Mouse (Mus musculus) limb, embryonic 14.5 days (tissue): ENCODE results near the gene Atp1a3. TPM values are rescaled to one million over a fixed set of nuclear protein-coding genes. Genes with fewer than 3 reads are reported as not detected.
A peak's percentile ranks its signal among the peaks of the same experiment; 100 is the strongest.

Experiments used
- ATAC-seq: fragments of 200-750 bp; cut with Nextera tagmentation; 2 replicates; pipeline ENCODE4 v1.8.0; 2017; ENCODE audit warnings: low read depth, moderate number of reproducible peaks, moderate TSS enrichment; ENCODE audit not compliant: low FRiP score
- DNase-seq: peaks from one replicate; pipeline ENCODE4 v3.0.0-alpha.2; 2015; ENCODE audit warnings: low spot score
- H3K27ac ChIP-seq: fragments of 300-500 bp; sonication (generic); replicated peaks from 2 replicates; pipeline ENCODE4 v1.5.1; 2014; ENCODE audit warnings: low read depth, mild to moderate bottlenecking, low read length, moderate library complexity, mixed read lengths
- H3K27me3 ChIP-seq: fragments of 300-500 bp; sonication (generic); 2 replicates; pipeline ENCODE4 v1.6.1; 2014; ENCODE audit warnings: low read length, mixed read lengths; ENCODE audit not compliant: control insufficient read depth, insufficient read depth
- H3K36me3 ChIP-seq: fragments of 300-500 bp; sonication (generic); 2 replicates; pipeline ENCODE4 v1.6.1; 2014; ENCODE audit warnings: mild to moderate bottlenecking, low read length, moderate library complexity, mixed read lengths; ENCODE audit not compliant: control insufficient read depth, insufficient read depth
- H3K4me1 ChIP-seq: fragments of 300-500 bp; sonication (generic); 2 replicates; pipeline ENCODE4 v1.6.1; 2014; ENCODE audit warnings: antibody characterized with exemption, low read length, mixed read lengths; ENCODE audit not compliant: control insufficient read depth, insufficient read depth
- H3K4me2 ChIP-seq: fragments of 300-500 bp; sonication (generic); replicated peaks from 2 replicates; pipeline ENCODE4 v1.6.1; 2014; ENCODE audit warnings: low read depth, mild to moderate bottlenecking, low read length, moderate library complexity; ENCODE audit not compliant: severe bottlenecking
- H3K4me3 ChIP-seq: fragments of 300-500 bp; sonication (generic); replicated peaks from 2 replicates; pipeline ENCODE4 v1.5.1; 2014; ENCODE audit warnings: low read length
- H3K9ac ChIP-seq: fragments of 300-500 bp; sonication (generic); 2 replicates; pipeline ENCODE4 v1.6.1; 2014; ENCODE audit warnings: mild to moderate bottlenecking, low read depth, low read length, moderate library complexity; ENCODE audit not compliant: severe bottlenecking
- H3K9me3 ChIP-seq: fragments of 300-500 bp; sonication (generic); 2 replicates; pipeline ENCODE4 v1.6.1; 2016; ENCODE audit warnings: low read length; ENCODE audit not compliant: control insufficient read depth
- POLR2A ChIP-seq: fragments of 200-500 bp; IDR thresholded peaks from 2 replicates; pipeline ENCODE4 v1.8.0; 2012; ENCODE audit warnings: inconsistent platforms, mild to moderate bottlenecking, moderate library complexity, borderline replicate concordance; ENCODE audit not compliant: insufficient read depth, insufficient read length; ENCODE audit errors: extremely low read depth
- WGBS: fragments of 180-500 bp; shearing (Covaris S2); extraction: QIAGEN DNeasy Blood & Tissue Kit; methylation state at CpG from one replicate; pipeline ENCODE4 v1.1.7; 2014; 5-methylcytosine and 5-hydroxymethylcytosine counted together
- polyA plus RNA-seq, 2 experiments: library from polyadenylated mRNA; depleted of rRNA in 1 of 2; stranded (reverse) in 1 of 2; unstranded in 1 of 2; fragments of >200 nt; fragmentation: Nextera tagmentation in 1 of 2; extraction: Ambion mirVana in 1 of 2; gene quantifications; 2 replicates each; pipeline versions ENCODE4 v1.2.1 to v1.2.3; 2012 to 2014

The Atp1a3 gene
- polyA plus RNA-seq, 2 experiments: 0.69 to 0.84 TPM

GRCm38 (mm10) chr7:24964897-24965535, 40.7 kb downstream of the Atp1a3 start:
- Histone ChIP-seq H3K4me2 (no peak overlapping the region), H3K4me1 (no peaks in the 10 kb centered on the region), H3K27me3 (no peaks in the 10 kb centered on the region), H3K27ac (no peak overlapping the region), H3K36me3 (peaks cover 6% of the 10 kb centered on the region; the same call in 1 of the 2 replicates), H3K4me3 (no peak overlapping the region), H3K9me3 (no peaks in the 10 kb centered on the region), H3K9ac (no peak overlapping the region)
- no peak for TF ChIP-seq POLR2A
- WGBS: 10% methylated on average over 5 of the region's 5 CpGs
- ATAC-seq: no peak
- DNase-seq: peak; percentile 80

DNA sequence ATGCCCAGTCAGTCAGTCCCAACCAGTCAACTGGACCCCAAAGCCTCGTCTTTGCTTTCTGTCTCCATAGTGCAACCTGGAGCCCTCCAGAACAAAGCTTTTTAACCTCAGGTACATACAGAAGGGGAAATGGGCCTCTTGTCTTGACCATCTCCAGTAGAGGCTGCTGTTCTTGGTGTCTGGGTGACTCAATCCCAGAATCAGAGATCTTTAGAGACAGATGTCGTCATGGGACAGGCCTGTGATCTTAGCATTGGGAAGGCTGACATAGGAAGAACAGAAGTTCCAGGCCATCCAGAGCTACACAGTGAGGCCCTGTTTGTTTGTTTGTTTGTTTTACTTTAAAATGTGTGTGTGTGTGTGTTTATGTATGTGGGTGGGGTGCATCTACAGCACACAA, 41.5 kb downstream of the Atp1a3 start:
- ATAC-seq: no peak

GRCm38 (mm10) chr7:24955226-24955625, 50.5 kb downstream of the Atp1a3 start:
- no peak for TF ChIP-seq POLR2A
- Histone ChIP-seq H3K4me2 (peak overlapping the region; percentile 63), H3K4me3 (peak overlapping the region; percentile 42), H3K9me3 (no peaks in the 10 kb centered on the region), H3K9ac (peak overlapping the region; percentile 61), H3K27ac (no peak overlapping the region), H3K27me3 (peaks cover 69% of the 10 kb centered on the region), H3K36me3 (no peaks in the 10 kb centered on the region), H3K4me1 (no peaks in the 10 kb centered on the region; the same call in 1 of the 2 replicates)
- 2% methylated on average over 12 of the region's 33 CpGs for WGBS
- DNase-seq (no peak), ATAC-seq (no peak)

More for the DNA sequence above, 41.5 kb downstream of the Atp1a3 start:
- no peaks in the 10 kb centered on the region for H3K9me3 ChIP-seq
- no peaks in the 10 kb centered on the region for H3K27me3 ChIP-seq
- H3K4me1 ChIP-seq: no peaks in the 10 kb centered on the region
- no peak for DNase-seq
- H3K36me3 ChIP-seq: no peaks in the 10 kb centered on the region; the same call in 1 of the 2 replicates
- H3K9ac ChIP-seq: no peak overlapping the region
- 80% methylated on average over 2 of the region's 2 CpGs for WGBS
- no peak for TF ChIP-seq POLR2A
- no peak overlapping the region for H3K4me3 ChIP-seq
- H3K4me2 ChIP-seq: no peak overlapping the region
- H3K27ac ChIP-seq: no peak overlapping the region

DNA sequence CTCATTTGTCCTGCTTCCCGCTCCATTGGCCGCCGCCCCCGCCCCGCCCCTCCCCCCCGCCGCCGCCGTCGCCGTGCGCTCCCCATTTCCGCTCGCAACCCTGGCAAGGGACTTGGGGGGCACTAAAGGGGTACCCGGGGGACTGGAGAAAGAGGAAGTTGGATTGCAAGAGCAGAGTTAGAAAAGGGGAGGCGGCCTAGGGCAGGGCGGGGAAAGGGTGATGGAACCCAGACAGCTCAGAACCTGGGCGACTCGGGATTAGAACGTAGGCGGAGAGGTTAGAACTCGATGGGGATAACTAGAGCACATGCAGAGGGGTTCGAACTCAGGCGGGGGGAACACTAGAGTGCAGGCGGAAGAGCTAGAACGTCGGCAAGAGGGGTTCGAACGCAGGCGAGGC, 51.3 kb downstream of the Atp1a3 start:
- no peak for TF ChIP-seq POLR2A
- 1% methylated on average over 24 of the region's 30 CpGs for WGBS
- peak overlapping the region; percentile 61 for H3K9ac ChIP-seq
- no peak overlapping the region for H3K27ac ChIP-seq
- H3K36me3 ChIP-seq: no peaks in the 10 kb centered on the region
- peak overlapping the region; percentile 63 for H3K4me2 ChIP-seq
- no peak; the same call in 1 of the 2 replicates for ATAC-seq
- no peaks in the 10 kb centered on the region for H3K9me3 ChIP-seq
- peak overlapping the region; percentile 42 for H3K4me3 ChIP-seq
- peak; percentile 10 for DNase-seq
- peaks cover 76% of the 10 kb centered on the region for H3K27me3 ChIP-seq
- no peaks in the 10 kb centered on the region; the same call in 1 of the 2 replicates for H3K4me1 ChIP-seq

DNA sequence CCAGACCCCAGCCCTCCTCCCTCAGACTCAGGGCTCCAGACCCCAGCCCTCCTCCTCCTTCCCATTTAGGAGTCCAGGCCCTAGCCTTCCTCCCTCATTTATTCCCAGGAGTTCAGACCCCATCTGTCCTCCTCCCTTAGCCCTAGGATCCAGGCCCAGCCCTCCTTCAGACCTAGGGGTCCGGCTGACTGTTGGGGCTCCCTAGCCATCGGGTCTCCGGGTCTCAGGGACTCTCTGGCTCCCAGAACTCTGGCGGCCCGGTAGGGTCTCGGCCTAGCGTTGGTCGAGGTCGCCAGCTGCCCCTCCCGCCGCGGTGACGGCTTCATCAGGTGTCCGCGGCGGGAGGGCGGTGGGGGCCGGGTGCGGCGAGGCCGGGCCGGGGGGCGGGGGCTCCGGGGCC, 51.8 kb downstream of the Atp1a3 start:
- peak overlapping the region; percentile 63 for H3K4me2 ChIP-seq
- no peak overlapping the region for H3K27ac ChIP-seq
- H3K4me3 ChIP-seq: peak overlapping the region; percentile 42
- WGBS: 5% methylated on average over 14 of the region's 24 CpGs
- H3K4me1 ChIP-seq: no peaks in the 10 kb centered on the region; the same call in 1 of the 2 replicates
- peaks cover 81% of the 10 kb centered on the region for H3K27me3 ChIP-seq
- no peaks in the 10 kb centered on the region for H3K36me3 ChIP-seq
- DNase-seq (no peak), ATAC-seq (no peak; the same call in 1 of the 2 replicates)
- H3K9ac ChIP-seq: peak overlapping the region; percentile 61
- no peak for TF ChIP-seq POLR2A
- H3K9me3 ChIP-seq: no peaks in the 10 kb centered on the region
